Comparison of ENCODE assay signal across 8 mouse cellular contexts in genomic region chr15:81803425-81803951, GRCm38 (mm10). TPM values are rescaled to one million over a fixed set of nuclear protein-coding genes. Genes with fewer than 3 reads are reported as not detected.
DNase-seq lines count a peak whose midpoint lies in the region; ATAC-seq and TF ChIP-seq lines count a peak whose summit lies in the region.

No protein-coding gene starts in this region.

- no peaks in the 10 kb centered on the region for H3K79me2 ChIP-seq in heart, adult 2 months (replicated peaks; ENCODE audit: control insufficient read depth, insufficient read depth, low read length)

- peak overlapping the region; percentile 81 for H3K9ac ChIP-seq in heart, adult 2 months (ENCODE audit: low read depth, low read length)
- H3K9ac ChIP-seq in lung, embryonic 14.5 days = no peak overlapping the region
- peak overlapping the region; percentile 36 for H3K9ac ChIP-seq in intestine, embryonic 16.5 days (ENCODE audit: low read depth, low read length)

- peak overlapping the region; percentile 59 for H3K4me3 ChIP-seq in heart, adult 2 months
- H3K4me3 ChIP-seq in lung, embryonic 14.5 days (ENCODE audit: low read depth, low read length) = peak overlapping the region; percentile 36
- peak overlapping the region; percentile 43 for H3K4me3 ChIP-seq in intestine, embryonic 16.5 days (ENCODE audit: low read length)
- peak overlapping the region; percentile 68 for H3K4me3 ChIP-seq in olfactory bulb, adult 2 months (ENCODE audit: insufficient read depth, low read depth, low read length)

- no peak for ATAC-seq in lung, embryonic 14.5 days (ENCODE audit: insufficient read depth)
- ATAC-seq in intestine, embryonic 16.5 days = no peak

- peaks cover 24% of the 10 kb centered on the region for H3K4me1 ChIP-seq in heart, adult 2 months (ENCODE audit: control insufficient read depth, insufficient read depth, low read length)
- H3K4me1 ChIP-seq in lung, embryonic 14.5 days (ENCODE audit: insufficient read depth) = peaks cover 26% of the 10 kb centered on the region
- H3K4me1 ChIP-seq in intestine, embryonic 16.5 days (ENCODE audit: control insufficient read depth, insufficient read depth, low read length) = peaks cover 34% of the 10 kb centered on the region
- peaks cover 20% of the 10 kb centered on the region for H3K4me1 ChIP-seq in olfactory bulb, adult 2 months (ENCODE audit: control insufficient read depth, insufficient read depth, low read length)

- no peak for TF ChIP-seq EP300 in heart, adult 2 months (IDR thresholded peaks at IDR 0.05; ENCODE audit: insufficient read depth, low read depth, low read length)

- H3K36me3 ChIP-seq in heart, adult 2 months (ENCODE audit: control insufficient read depth, insufficient read depth, low read length) = peaks cover 18% of the 10 kb centered on the region
- H3K36me3 ChIP-seq in lung, embryonic 14.5 days (ENCODE audit: insufficient read depth) = no peaks in the 10 kb centered on the region
- H3K36me3 ChIP-seq in intestine, embryonic 16.5 days (ENCODE audit: control insufficient read depth, insufficient read depth, low read length) = no peaks in the 10 kb centered on the region

- TF ChIP-seq POLR2A in heart, adult 2 months (IDR thresholded peaks at IDR 0.05; ENCODE audit: insufficient read depth, low read depth, low read length) = no peak
- TF ChIP-seq POLR2A in olfactory bulb, adult 2 months (IDR thresholded peaks at IDR 0.05; ENCODE audit: insufficient read depth, low read depth, low read length) = no peak

- H3K27me3 ChIP-seq in heart, adult 2 months (ENCODE audit: control insufficient read depth, insufficient read depth, low read length) = no peaks in the 10 kb centered on the region
- H3K27me3 ChIP-seq in lung, embryonic 14.5 days (ENCODE audit: insufficient read depth, low read length) = no peaks in the 10 kb centered on the region
- H3K27me3 ChIP-seq in intestine, embryonic 16.5 days (replicated peaks; ENCODE audit: control insufficient read depth, insufficient read depth, low read length) = no peaks in the 10 kb centered on the region

- peak overlapping the region; percentile 73 for H3K4me2 ChIP-seq in lung, embryonic 14.5 days
- peak overlapping the region; percentile 59 for H3K4me2 ChIP-seq in intestine, embryonic 16.5 days (ENCODE audit: low read depth, low read length)

- 56% methylated on average over 4 of the region's 4 CpGs for WGBS in heart, adult 2 months
- WGBS in lung, embryonic 14.5 days = 31% methylated on average over 4 of the region's 4 CpGs
- 62% methylated on average over 4 of the region's 4 CpGs for WGBS in intestine, embryonic 16.5 days
- WGBS in olfactory bulb, adult 2 months = 45% methylated on average over 4 of the region's 4 CpGs

- peak overlapping the region; percentile 86 for H3K27ac ChIP-seq in heart, adult 2 months
- H3K27ac ChIP-seq in lung, embryonic 14.5 days (ENCODE audit: low read depth) = peak overlapping the region; percentile 81; the same call in 1 of the 2 replicates
- peak overlapping the region; percentile 75 for H3K27ac ChIP-seq in intestine, embryonic 16.5 days (ENCODE audit: low read length)
- peak overlapping the region; percentile 29; the same call in 1 of the 2 replicates for H3K27ac ChIP-seq in olfactory bulb, adult 2 months (ENCODE audit: insufficient read depth, low read depth, low read length)

- DNase-seq in heart, adult 2 months = no peak
- DNase-seq in heart, adult 8-10 months (ENCODE audit: low spot score) = no peak
- no peak for DNase-seq in lung, embryonic 14.5 days
- DNase-seq in lung, postnatal 14 days = no peak
- no peak for DNase-seq in left cerebral cortex, postnatal 4 days
- DNase-seq in layer of hippocampus, postnatal 25 days (ENCODE audit: extremely low spot score in 1 of 2, low spot score in 1 of 2) = no peak

- H3K9me3 ChIP-seq in lung, embryonic 14.5 days (ENCODE audit: low read depth, low read length) = no peaks in the 10 kb centered on the region
- H3K9me3 ChIP-seq in intestine, embryonic 16.5 days (ENCODE audit: control insufficient read depth, low read length) = no peaks in the 10 kb centered on the region

- intact Hi-C loops in heart, adult 2 months (cut with DNase I) = no loop called here
- intact Hi-C loops in left cerebral cortex, postnatal 4 days (cut with DNase I) = no loop called here

- no peak for TF ChIP-seq CTCF in heart, adult 2 months (IDR thresholded peaks at IDR 0.05)
- no peak for TF ChIP-seq CTCF in lung, embryonic 14.5 days (IDR thresholded peaks at IDR 0.05; ENCODE audit: low read depth)
- TF ChIP-seq CTCF in olfactory bulb, adult 2 months (IDR thresholded peaks at IDR 0.05; ENCODE audit: insufficient read depth, low read depth, low read length) = no peak

RNA-seq across cellular contexts. Expression of gene Tef, which starts 1.3 kb away (rescaled TPM):
- 100 to 1,000 TPM in 1 of 2 experiments, 10 to 100 TPM in 1; 46.7 to 127 TPM for total RNA-seq in heart, adult 2 months (2021)
- 76.7 and 100 TPM in 2 replicates for polyA plus RNA-seq in heart, adult 2 months (2012; rRNA removed)
- total RNA-seq in heart, adult 8-10 months (2022) = 100 to 1,000 TPM; 125 to 157 (median 155) TPM
- 23.5 and 23.8 TPM in 2 replicates for polyA plus RNA-seq in lung, embryonic 14.5 days (2014; fragmentation: Nextera tagmentation; extraction: Ambion mirVana)
- 12.5 and 14.5 TPM in 2 replicates for polyA plus RNA-seq in intestine, embryonic 16.5 days (2015; fragmentation: Nextera tagmentation; extraction: Ambion mirVana)
- 278 TPM in 1 of 2 replicates, not detected in the other for polyA plus RNA-seq in olfactory bulb, adult 2 months (2012; ENCODE audit: insufficient read depth, insufficient read length, low replicate concordance, missing spikeins)
- total RNA-seq in left cerebral cortex, postnatal 4 days (2021) = 10 to 100 TPM; 68.1 to 69.6 TPM
- 100 to 1,000 TPM; 237 to 266 TPM for total RNA-seq in layer of hippocampus, postnatal 25 days (2021)

RNA-seq across cellular contexts. Expression of gene Tob2, which starts 55.1 kb away (rescaled TPM):
- total RNA-seq in heart, adult 2 months (2021) = 100 to 1,000 TPM; 101 to 114 TPM
- 39.4 and 49.7 TPM in 2 replicates for polyA plus RNA-seq in heart, adult 2 months (2012; rRNA removed)
- total RNA-seq in heart, adult 8-10 months (2022) = 100 to 1,000 TPM in 1 of 4 experiments, 10 to 100 TPM in 3; 50.6 to 129 (median 74.7) TPM
- polyA plus RNA-seq in lung, embryonic 14.5 days (2014; fragmentation: Nextera tagmentation; extraction: Ambion mirVana) = 23.3 and 24.2 TPM in 2 replicates
- 25.3 and 28.6 TPM in 2 replicates for polyA plus RNA-seq in intestine, embryonic 16.5 days (2015; fragmentation: Nextera tagmentation; extraction: Ambion mirVana)
- polyA plus RNA-seq in olfactory bulb, adult 2 months (2012; ENCODE audit: insufficient read depth, insufficient read length, low replicate concordance, missing spikeins) = not detected in 2 replicates
- total RNA-seq in left cerebral cortex, postnatal 4 days (2021) = 10 to 100 TPM; 20.3 to 22.6 TPM
- 10 to 100 TPM; 27.7 to 34.1 TPM for total RNA-seq in layer of hippocampus, postnatal 25 days (2021)

RNA-seq across cellular contexts. Expression of gene Rangap1, which starts 58.2 kb away (rescaled TPM):
- total RNA-seq in heart, adult 2 months (2021) = 10 to 100 TPM; 25.7 to 27.3 TPM
- polyA plus RNA-seq in heart, adult 2 months (2012; rRNA removed) = 14.1 and 19.1 TPM in 2 replicates
- total RNA-seq in heart, adult 8-10 months (2022) = 10 to 100 TPM; 25.4 to 28.6 (median 27.1) TPM
- polyA plus RNA-seq in lung, embryonic 14.5 days (2014; fragmentation: Nextera tagmentation; extraction: Ambion mirVana) = 101 and 107 TPM in 2 replicates
- 81.1 and 90.4 TPM in 2 replicates for polyA plus RNA-seq in intestine, embryonic 16.5 days (2015; fragmentation: Nextera tagmentation; extraction: Ambion mirVana)
- polyA plus RNA-seq in olfactory bulb, adult 2 months (2012; ENCODE audit: insufficient read depth, insufficient read length, low replicate concordance, missing spikeins) = not detected in 2 replicates
- 100 to 1,000 TPM; 170 to 180 TPM for total RNA-seq in left cerebral cortex, postnatal 4 days (2021)
- total RNA-seq in layer of hippocampus, postnatal 25 days (2021) = 100 to 1,000 TPM; 146 to 164 TPM

RNA-seq across cellular contexts. Expression of gene Zc3h7b, which starts 58.6 kb away (rescaled TPM):
- 10 to 100 TPM; 65.5 to 74.9 TPM for total RNA-seq in heart, adult 2 months (2021)
- 30.9 and 35.9 TPM in 2 replicates for polyA plus RNA-seq in heart, adult 2 months (2012; rRNA removed)
- total RNA-seq in heart, adult 8-10 months (2022) = 10 to 100 TPM; 61.4 to 72.3 (median 65.5) TPM
- polyA plus RNA-seq in lung, embryonic 14.5 days (2014; fragmentation: Nextera tagmentation; extraction: Ambion mirVana) = 45.6 and 46.1 TPM in 2 replicates
- polyA plus RNA-seq in intestine, embryonic 16.5 days (2015; fragmentation: Nextera tagmentation; extraction: Ambion mirVana) = 11.7 and 12.0 TPM in 2 replicates
- not detected in 2 replicates for polyA plus RNA-seq in olfactory bulb, adult 2 months (2012; ENCODE audit: insufficient read depth, insufficient read length, low replicate concordance, missing spikeins)
- 100 to 1,000 TPM; 219 to 235 TPM for total RNA-seq in left cerebral cortex, postnatal 4 days (2021)
- 100 to 1,000 TPM; 145 to 150 TPM for total RNA-seq in layer of hippocampus, postnatal 25 days (2021)

Comparison
In these comparisons a context has a peak if more than half of its experiments do, and no peak if none do; other contexts are left out.
1. H3K27ac ChIP-seq: peak in every context shown above with its lines; median percentile 86 in heart, adult 2 months; 81 in lung, embryonic 14.5 days; 75 in intestine, embryonic 16.5 days; 29 in olfactory bulb, adult 2 months.
2. RNA of gene Rangap1, which starts 58.2 kb away (total RNA-seq): 170 to 180 TPM in left cerebral cortex, postnatal 4 days and 146 to 164 TPM in layer of hippocampus, postnatal 25 days; 25.4 to 28.6 TPM in heart, adult 8-10 months and 25.7 to 27.3 TPM in heart, adult 2 months; every median in the first group is over 4 times any median in the second.
3. Peak in every context shown above with its lines, with median percentiles within 50 percentile points of each other: H3K4me3 ChIP-seq.